Mouse (Mus musculus): ENCODE results near the gene Cdkal1. TPM values are rescaled to one million over a fixed set of nuclear protein-coding genes. Genes with fewer than 3 reads are reported as not detected.

Cdkal1 gene
- polyA plus RNA-seq, 2 experiments, result 2.0 to 7.7 TPM

- Histone ChIP-seq H3K36me3 (replicated peaks; ENCODE audit: control insufficient read depth, insufficient read depth, low read depth) (no peaks in the 10 kb centered on the region), H3K27me3 (ENCODE audit: control insufficient read depth, insufficient read depth, low read length) (no peaks in the 10 kb centered on the region), H3K27ac (no peak overlapping the region), H3K9me3 (ENCODE audit: control insufficient read depth, low read length) (no peaks in the 10 kb centered on the region), H3K4me1 (replicated peaks; ENCODE audit: control insufficient read depth in 2 of 2, insufficient read depth in 2 of 2, low read length in 1 of 2) (peaks cover 0 to 3% of the 10 kb centered on the region in 2 experiments; a peak in 2 of 4 replicates), H3K4me2 (ENCODE audit: low read depth) (no peak overlapping the region), H3K4me3 (ENCODE audit: insufficient read depth in 1 of 2, low read depth in 2 of 2, low read length in 2 of 2) (no peak overlapping the region), H3K9ac (replicated peaks) (no peak overlapping the region)
- ATAC-seq (ENCODE audit: insufficient read depth), result no peak
- WGBS (ENCODE audit: insufficient replicate concordance), result 73% methylated on average over 7 of the region's 7 CpGs
- TF ChIP-seq EP300 (IDR thresholded peaks at IDR 0.05; ENCODE audit: low read depth) (no peak), CTCF (IDR thresholded peaks at IDR 0.05; ENCODE audit: low read depth) (no peak)
- no peak for DNase-seq (ENCODE audit: low read depth in 3 of 3, low spot score in 3 of 3)
Observed at GRCm38 (mm10) chr13:29621881-29622280, 233.6 kb downstream of the Cdkal1 start.

GRCm38 (mm10) chr13:29621363-29621762 lies 234.1 kb downstream of the Cdkal1 start:
- DNase-seq (ENCODE audit: low read depth in 3 of 3, low spot score in 3 of 3) (no peak), ATAC-seq (ENCODE audit: insufficient read depth) (no peak)
- WGBS (ENCODE audit: insufficient replicate concordance), result 90% methylated on average over 1 of the region's 1 CpGs
- H3K9ac ChIP-seq (replicated peaks), result no peak overlapping the region
- peaks cover 4 to 7% of the 10 kb centered on the region in 2 experiments; a peak in 3 of 4 replicates for H3K4me1 ChIP-seq (replicated peaks; ENCODE audit: control insufficient read depth in 2 of 2, insufficient read depth in 2 of 2, low read length in 1 of 2)
- H3K4me3 ChIP-seq (ENCODE audit: insufficient read depth in 1 of 2, low read depth in 2 of 2, low read length in 2 of 2), result no peak overlapping the region
- no peaks in the 10 kb centered on the region for H3K36me3 ChIP-seq (replicated peaks; ENCODE audit: control insufficient read depth, insufficient read depth, low read depth)
- H3K27ac ChIP-seq, result no peak overlapping the region
- no peak overlapping the region for H3K4me2 ChIP-seq (ENCODE audit: low read depth)
- TF ChIP-seq CTCF (IDR thresholded peaks at IDR 0.05; ENCODE audit: low read depth) (no peak), EP300 (IDR thresholded peaks at IDR 0.05; ENCODE audit: low read depth) (no peak)
- no peaks in the 10 kb centered on the region for H3K27me3 ChIP-seq (ENCODE audit: control insufficient read depth, insufficient read depth, low read length)
- H3K9me3 ChIP-seq (ENCODE audit: control insufficient read depth, low read length), result no peaks in the 10 kb centered on the region

- ATAC-seq (ENCODE audit: insufficient read depth) (no peak), DNase-seq (ENCODE audit: low read depth in 3 of 3, low spot score in 3 of 3) (no peak)
- no peak for TF ChIP-seq EP300 (IDR thresholded peaks at IDR 0.05; ENCODE audit: low read depth)
- no peak for TF ChIP-seq CTCF (IDR thresholded peaks at IDR 0.05; ENCODE audit: low read depth)
- no peaks in the 10 kb centered on the region for H3K27me3 ChIP-seq (ENCODE audit: control insufficient read depth, insufficient read depth, low read length)
- H3K9ac ChIP-seq (replicated peaks), result no peak overlapping the region
- H3K4me2 ChIP-seq (ENCODE audit: low read depth), result no peak overlapping the region
- H3K9me3 ChIP-seq (ENCODE audit: control insufficient read depth, low read length), result no peaks in the 10 kb centered on the region
- 87% methylated on average over 7 of the region's 7 CpGs for WGBS (ENCODE audit: insufficient replicate concordance)
- peaks cover 8 to 10% of the 10 kb centered on the region in 2 experiments; a peak in 3 of 4 replicates for H3K4me1 ChIP-seq (replicated peaks; ENCODE audit: control insufficient read depth in 2 of 2, insufficient read depth in 2 of 2, low read length in 1 of 2)
- H3K4me3 ChIP-seq (ENCODE audit: insufficient read depth in 1 of 2, low read depth in 2 of 2, low read length in 2 of 2), result no peak overlapping the region
- H3K27ac ChIP-seq, result no peak overlapping the region
- H3K36me3 ChIP-seq (replicated peaks; ENCODE audit: control insufficient read depth, insufficient read depth, low read depth), result no peaks in the 10 kb centered on the region
Observed at GRCm38 (mm10) chr13:29620826-29621225, 234.6 kb downstream of the Cdkal1 start.

- Histone ChIP-seq H3K4me3 (ENCODE audit: insufficient read depth in 1 of 2, low read depth in 2 of 2, low read length in 2 of 2) (no peak overlapping the region), H3K27me3 (ENCODE audit: control insufficient read depth, insufficient read depth, low read length) (no peaks in the 10 kb centered on the region), H3K9me3 (ENCODE audit: control insufficient read depth, low read length) (no peaks in the 10 kb centered on the region)
Observed at GRCm38 (mm10) chr13:29616654-29617171, 238.8 kb downstream of the Cdkal1 start.

GRCm38 (mm10) chr13:29615987-29616386 lies 239.5 kb downstream of the Cdkal1 start:
- Histone ChIP-seq H3K27me3 (ENCODE audit: control insufficient read depth, insufficient read depth, low read length) (no peaks in the 10 kb centered on the region), H3K9ac (replicated peaks) (no peak overlapping the region), H3K9me3 (ENCODE audit: control insufficient read depth, low read length) (no peaks in the 10 kb centered on the region), H3K4me3 (ENCODE audit: insufficient read depth in 1 of 2, low read depth in 2 of 2, low read length in 2 of 2) (no peak overlapping the region), H3K4me2 (ENCODE audit: low read depth) (peak overlapping the region; percentile 25; the same call in 1 of the 2 replicates), H3K36me3 (replicated peaks; ENCODE audit: control insufficient read depth, insufficient read depth, low read depth) (no peaks in the 10 kb centered on the region), H3K27ac (no peak overlapping the region), H3K4me1 (replicated peaks; ENCODE audit: control insufficient read depth in 2 of 2, insufficient read depth in 2 of 2, low read length in 1 of 2) (peaks cover 8 to 13% of the 10 kb centered on the region in 2 experiments; a peak in 3 of 4 replicates)
- DNase-seq (ENCODE audit: low read depth in 3 of 3, low spot score in 3 of 3) (no peak), ATAC-seq (ENCODE audit: insufficient read depth) (no peak; the same call in 1 of the 2 replicates)
- TF ChIP-seq EP300 (IDR thresholded peaks at IDR 0.05; ENCODE audit: low read depth), result no peak
- TF ChIP-seq CTCF (IDR thresholded peaks at IDR 0.05; ENCODE audit: low read depth), result no peak
- 62% methylated on average over 3 of the region's 3 CpGs for WGBS (ENCODE audit: insufficient replicate concordance)

More at GRCm38 (mm10) chr13:29616654-29617171, 238.8 kb downstream of the Cdkal1 start:
- H3K27ac ChIP-seq, result no peak overlapping the region
- WGBS (ENCODE audit: insufficient replicate concordance), result 49% methylated on average over 3 of the region's 3 CpGs
- H3K9ac ChIP-seq (replicated peaks), result no peak overlapping the region
- H3K4me1 ChIP-seq (replicated peaks; ENCODE audit: control insufficient read depth in 2 of 2, insufficient read depth in 2 of 2, low read length in 1 of 2), result peaks cover 8 to 13% of the 10 kb centered on the region in 2 experiments; a peak in 3 of 4 replicates
- H3K36me3 ChIP-seq (replicated peaks; ENCODE audit: control insufficient read depth, insufficient read depth, low read depth), result no peaks in the 10 kb centered on the region
- ATAC-seq (ENCODE audit: insufficient read depth) (peak; percentile 89), DNase-seq (ENCODE audit: low read depth in 3 of 3, low spot score in 3 of 3) (no peak)
- H3K4me2 ChIP-seq (ENCODE audit: low read depth), result peak overlapping the region; percentile 25; the same call in 1 of the 2 replicates
- TF ChIP-seq EP300 (IDR thresholded peaks at IDR 0.05; ENCODE audit: low read depth) (peak; percentile 57), CTCF (IDR thresholded peaks at IDR 0.05; ENCODE audit: low read depth) (no peak)

Measured in liver, embryonic 14.5 days (tissue).